Mouse (Mus musculus): ENCODE data around the gene Duox1. TPM values are rescaled to one million over a fixed set of nuclear protein-coding genes. Genes with fewer than 3 reads are reported as not detected.

Gene Duox1
- polyA plus RNA-seq, 1 experiment = not detected

DNA sequence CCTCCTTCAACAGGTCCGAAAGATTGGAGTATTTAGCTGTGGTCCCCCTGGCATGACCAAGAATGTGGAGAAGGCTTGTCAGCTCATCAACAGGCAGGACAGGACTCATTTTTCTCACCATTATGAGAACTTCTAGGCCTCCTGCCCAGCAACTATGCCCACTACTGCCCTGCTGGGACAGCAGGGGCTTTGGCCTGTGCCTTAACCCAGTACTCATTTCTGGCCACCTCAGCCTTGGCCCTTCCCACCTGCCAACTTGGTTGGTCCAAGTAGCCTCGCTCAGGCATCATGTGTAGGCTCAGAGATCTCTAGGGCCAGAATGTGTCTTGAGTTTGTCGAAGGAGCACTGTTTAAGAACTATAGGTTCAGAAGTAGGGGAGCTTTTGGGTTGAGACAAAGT lies 31.8 kb downstream of the Duox1 start:
- TF ChIP-seq CTCF (IDR thresholded peaks at IDR 0.05; ENCODE audit: control insufficient read depth, insufficient read depth, low read length) (no peak), POLR2A (IDR thresholded peaks at IDR 0.05; ENCODE audit: borderline replicate concordance, control insufficient read depth, low read depth, low read length) (no peak)
- Histone ChIP-seq H3K4me1 (ENCODE audit: control insufficient read depth, insufficient read depth, low read length) (no peaks in the 10 kb centered on the region; the same call in 1 of the 2 replicates), H3K27ac (ENCODE audit: control insufficient read depth, insufficient read depth, low read depth, low read length, poor library complexity) (no peak overlapping the region), H3K4me3 (replicated peaks; ENCODE audit: control insufficient read depth, low read depth, low read length) (no peak overlapping the region)
- WGBS = 81% methylated on average over 3 of the region's 3 CpGs

DNA sequence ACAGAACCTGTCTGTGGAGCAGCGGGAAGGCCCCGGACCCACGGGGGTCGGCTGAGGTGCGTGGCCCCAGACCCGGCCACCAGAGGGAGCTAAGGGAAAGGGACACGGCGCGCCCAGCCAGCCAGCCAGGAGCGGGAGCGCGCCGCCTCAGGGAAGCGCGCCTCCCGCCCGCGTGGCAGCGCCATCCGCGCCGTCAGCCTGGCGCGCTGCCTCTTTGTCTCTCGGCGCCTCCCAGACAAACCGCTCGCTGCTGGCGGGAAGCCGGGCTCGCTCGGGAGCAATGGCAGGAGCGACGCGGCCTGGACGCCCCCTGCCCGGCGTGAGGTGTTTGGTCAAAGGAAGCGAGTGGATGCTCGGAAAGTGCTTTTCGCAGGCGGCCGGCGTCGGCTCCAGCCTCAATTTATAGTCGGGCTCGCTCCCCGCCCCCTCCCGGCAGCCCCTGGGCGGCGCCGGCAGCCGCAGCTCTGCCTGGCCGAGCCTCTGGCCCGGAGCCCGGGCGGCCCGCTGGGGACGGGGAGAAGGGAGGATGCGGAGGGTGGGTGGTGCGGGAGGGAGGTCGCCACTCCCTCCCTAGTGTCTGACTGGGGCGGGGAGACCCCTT lies 33.2 kb downstream of the Duox1 start:
- TF ChIP-seq POLR2A (IDR thresholded peaks at IDR 0.05; ENCODE audit: borderline replicate concordance, control insufficient read depth, low read depth, low read length) = peak; percentile 68; the same call in 1 of the 2 replicates
- peak; percentile 66 for TF ChIP-seq CTCF (IDR thresholded peaks at IDR 0.05; ENCODE audit: control insufficient read depth, insufficient read depth, low read length)
- peak overlapping the region; percentile 85 for H3K27ac ChIP-seq (ENCODE audit: control insufficient read depth, insufficient read depth, low read depth, low read length, poor library complexity)
- no peaks in the 10 kb centered on the region; the same call in 1 of the 2 replicates for H3K4me1 ChIP-seq (ENCODE audit: control insufficient read depth, insufficient read depth, low read length)
- peak overlapping the region; percentile 85 for H3K4me3 ChIP-seq (replicated peaks; ENCODE audit: control insufficient read depth, low read depth, low read length)
- WGBS = under 1% methylated on average over 61 of the region's 63 CpGs

DNA sequence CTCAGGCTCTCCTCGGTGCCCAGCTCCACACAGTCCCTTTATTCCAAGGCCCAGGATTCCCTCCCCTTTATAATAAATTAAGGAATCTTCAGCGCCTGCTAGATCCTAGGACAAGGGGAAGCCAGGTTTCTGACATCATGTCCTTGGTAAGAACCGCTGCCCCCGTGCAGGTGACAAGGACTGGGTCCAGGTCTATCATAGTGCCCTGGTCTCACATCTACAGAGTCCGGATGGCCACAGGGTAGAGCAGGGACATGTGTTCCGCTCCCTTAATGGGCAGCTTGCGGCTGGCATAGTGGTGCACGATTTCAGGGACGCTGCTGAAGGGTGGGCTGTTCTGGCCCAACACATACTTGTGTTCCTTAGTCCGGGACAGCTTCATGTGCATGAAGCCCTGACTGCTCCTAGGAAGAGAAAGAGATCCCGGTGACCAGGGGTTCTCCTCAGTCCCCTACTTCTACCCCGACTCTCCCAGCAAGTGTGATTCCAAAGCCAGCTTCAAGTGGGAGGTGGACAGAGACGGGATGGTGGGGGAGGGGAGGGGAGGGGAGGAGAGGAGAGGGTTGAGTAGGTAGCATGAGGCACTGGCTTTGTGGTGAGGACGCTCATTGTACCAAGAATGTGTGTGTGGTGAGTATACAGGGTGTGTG lies 33.8 kb downstream of the Duox1 start:
- TF ChIP-seq CTCF (IDR thresholded peaks at IDR 0.05; ENCODE audit: control insufficient read depth, insufficient read depth, low read length) (no peak), POLR2A (IDR thresholded peaks at IDR 0.05; ENCODE audit: borderline replicate concordance, control insufficient read depth, low read depth, low read length) (no peak)
- WGBS = 30% methylated on average over 14 of the region's 14 CpGs
- H3K4me3 ChIP-seq (replicated peaks; ENCODE audit: control insufficient read depth, low read depth, low read length) = peak overlapping the region; percentile 85
- H3K27ac ChIP-seq (ENCODE audit: control insufficient read depth, insufficient read depth, low read depth, low read length, poor library complexity) = peak overlapping the region; percentile 85; the same call in 1 of the 2 replicates
- no peaks in the 10 kb centered on the region; the same call in 1 of the 2 replicates for H3K4me1 ChIP-seq (ENCODE audit: control insufficient read depth, insufficient read depth, low read length)

DNA sequence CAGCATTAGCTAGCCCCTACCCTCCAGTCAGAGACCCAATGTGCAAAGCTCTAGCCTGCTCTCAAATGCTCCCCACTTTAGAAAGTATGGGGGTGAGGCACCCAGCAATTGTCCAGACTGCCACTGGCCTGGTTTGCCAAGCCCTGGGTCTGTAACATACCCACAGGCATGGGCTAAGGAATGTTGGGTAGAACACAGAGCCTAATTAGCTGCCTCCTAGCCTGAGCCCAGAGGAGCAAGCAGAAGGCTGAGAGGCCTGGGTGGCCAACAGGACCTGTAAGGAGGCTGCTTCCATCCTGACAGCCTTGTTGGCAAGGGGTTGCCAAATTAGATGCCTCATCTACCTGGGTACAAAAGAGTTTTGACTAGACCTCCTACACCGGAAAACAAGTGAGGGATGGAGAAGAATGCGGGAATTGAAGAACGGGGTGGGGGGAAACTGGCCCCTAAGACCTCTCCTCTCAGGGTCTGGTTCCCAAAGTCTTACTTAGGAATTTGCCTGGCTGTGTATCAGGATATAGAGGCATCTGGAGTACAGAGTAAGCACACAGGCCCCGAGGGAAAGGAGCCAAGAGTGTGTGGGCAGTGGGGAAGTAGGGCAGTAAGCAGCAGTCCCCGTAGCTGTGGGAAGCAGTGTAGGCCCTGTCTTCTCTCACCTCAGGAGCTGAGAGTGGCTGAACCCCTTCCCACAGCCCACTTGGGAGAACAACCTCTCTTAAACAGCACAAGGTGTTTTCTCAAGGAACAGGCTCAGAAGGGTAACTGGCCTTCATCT lies 35.9 kb downstream of the Duox1 start:
- WGBS = 70% methylated on average over 5 of the region's 5 CpGs
- Histone ChIP-seq H3K27ac (ENCODE audit: control insufficient read depth, insufficient read depth, low read depth, low read length, poor library complexity) (no peak overlapping the region), H3K4me3 (replicated peaks; ENCODE audit: control insufficient read depth, low read depth, low read length) (no peak overlapping the region), H3K4me1 (ENCODE audit: control insufficient read depth, insufficient read depth, low read length) (no peaks in the 10 kb centered on the region; the same call in 1 of the 2 replicates)
- TF ChIP-seq CTCF (IDR thresholded peaks at IDR 0.05; ENCODE audit: control insufficient read depth, insufficient read depth, low read length) = no peak
- TF ChIP-seq POLR2A (IDR thresholded peaks at IDR 0.05; ENCODE audit: borderline replicate concordance, control insufficient read depth, low read depth, low read length) = no peak

DNA sequence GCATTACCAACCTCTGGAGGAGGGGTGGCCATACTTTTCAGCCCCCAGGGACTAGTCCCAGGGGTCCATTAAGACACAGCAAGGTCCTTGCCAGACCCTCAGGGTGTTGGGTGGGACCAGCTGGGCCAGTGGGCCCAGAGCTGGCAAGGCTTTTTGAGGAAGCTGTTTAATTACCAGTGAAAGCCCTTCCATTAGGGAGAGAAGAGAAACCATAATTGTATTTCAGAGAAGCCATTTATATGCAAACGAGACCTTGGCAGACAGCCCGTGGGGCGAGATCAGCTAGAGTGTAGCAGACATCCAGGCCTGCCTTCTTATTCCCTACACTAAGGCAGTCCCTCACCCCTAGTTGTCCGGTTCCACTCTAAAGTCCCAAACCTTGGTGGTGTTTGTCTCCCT lies 36.5 kb downstream of the Duox1 start:
- Histone ChIP-seq H3K4me1 (ENCODE audit: control insufficient read depth, insufficient read depth, low read length) (no peaks in the 10 kb centered on the region; the same call in 1 of the 2 replicates), H3K4me3 (replicated peaks; ENCODE audit: control insufficient read depth, low read depth, low read length) (no peak overlapping the region), H3K27ac (ENCODE audit: control insufficient read depth, insufficient read depth, low read depth, low read length, poor library complexity) (no peak overlapping the region)
- no peak for TF ChIP-seq POLR2A (IDR thresholded peaks at IDR 0.05; ENCODE audit: borderline replicate concordance, control insufficient read depth, low read depth, low read length)
- no peak for TF ChIP-seq CTCF (IDR thresholded peaks at IDR 0.05; ENCODE audit: control insufficient read depth, insufficient read depth, low read length)
- 75% methylated on average over 4 of the region's 4 CpGs for WGBS

DNA sequence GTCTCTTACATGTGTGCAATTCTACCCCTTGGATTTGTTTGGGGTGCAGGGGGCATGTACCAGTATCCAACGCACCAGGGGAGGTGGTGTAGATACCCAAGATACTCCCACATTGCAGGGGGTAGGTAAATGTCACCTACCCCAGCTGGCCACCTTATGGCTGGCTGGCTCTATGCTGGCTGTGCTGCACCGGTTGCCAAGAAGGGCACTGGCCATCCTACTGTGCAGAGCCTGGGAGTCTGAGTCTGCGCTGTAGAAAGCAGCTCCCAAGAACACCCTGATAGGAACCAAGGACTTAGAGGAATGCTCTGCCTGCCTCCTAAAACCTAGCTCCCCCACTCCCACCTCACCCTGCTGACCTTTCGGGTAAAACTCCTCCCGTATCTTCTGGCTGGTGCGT lies 37.5 kb downstream of the Duox1 start:
- H3K27ac ChIP-seq (ENCODE audit: control insufficient read depth, insufficient read depth, low read depth, low read length, poor library complexity) = no peak overlapping the region
- 91% methylated on average over 6 of the region's 6 CpGs for WGBS
- no peaks in the 10 kb centered on the region; the same call in 1 of the 2 replicates for H3K4me1 ChIP-seq (ENCODE audit: control insufficient read depth, insufficient read depth, low read length)
- no peak for TF ChIP-seq POLR2A (IDR thresholded peaks at IDR 0.05; ENCODE audit: borderline replicate concordance, control insufficient read depth, low read depth, low read length)
- no peak for TF ChIP-seq CTCF (IDR thresholded peaks at IDR 0.05; ENCODE audit: control insufficient read depth, insufficient read depth, low read length)
- H3K4me3 ChIP-seq (replicated peaks; ENCODE audit: control insufficient read depth, low read depth, low read length) = no peak overlapping the region

DNA sequence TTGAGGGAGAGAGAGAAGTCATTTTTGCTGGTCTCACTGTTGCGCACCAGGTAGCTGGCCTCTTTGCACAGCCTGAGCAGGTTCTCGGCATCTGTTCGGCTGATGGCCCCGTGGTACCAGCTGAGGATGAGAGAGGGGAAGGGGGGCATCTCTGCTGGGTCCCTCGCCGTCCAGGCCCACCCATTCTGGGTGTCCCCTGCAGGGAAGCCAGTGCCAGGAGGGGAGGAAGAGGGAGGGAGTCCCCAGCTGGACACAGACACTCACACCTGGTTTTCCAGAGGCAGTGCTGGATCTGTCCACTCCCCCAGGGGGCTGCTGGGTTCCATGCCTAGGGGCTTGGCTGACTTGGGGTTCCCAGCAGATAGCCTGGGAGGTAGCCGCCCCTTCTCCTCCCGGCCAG lies 38.3 kb downstream of the Duox1 start:
- TF ChIP-seq POLR2A (IDR thresholded peaks at IDR 0.05; ENCODE audit: borderline replicate concordance, control insufficient read depth, low read depth, low read length) = no peak
- no peak for TF ChIP-seq CTCF (IDR thresholded peaks at IDR 0.05; ENCODE audit: control insufficient read depth, insufficient read depth, low read length)
- no peaks in the 10 kb centered on the region; the same call in 1 of the 2 replicates for H3K4me1 ChIP-seq (ENCODE audit: control insufficient read depth, insufficient read depth, low read length)
- 86% methylated on average over 8 of the region's 8 CpGs for WGBS
- no peak overlapping the region for H3K4me3 ChIP-seq (replicated peaks; ENCODE audit: control insufficient read depth, low read depth, low read length)
- no peak overlapping the region for H3K27ac ChIP-seq (ENCODE audit: control insufficient read depth, insufficient read depth, low read depth, low read length, poor library complexity)

All from bone marrow, adult 2 months (tissue).